Mouse (Mus musculus): ENCODE measurements at regions not wholly inside any gene's neighbourhood (a gene's known extent, or its start where the extent isn't known, plus 50 kb on each side); places are given as distances from the start of the nearest gene placed in this dataset.

DNA sequence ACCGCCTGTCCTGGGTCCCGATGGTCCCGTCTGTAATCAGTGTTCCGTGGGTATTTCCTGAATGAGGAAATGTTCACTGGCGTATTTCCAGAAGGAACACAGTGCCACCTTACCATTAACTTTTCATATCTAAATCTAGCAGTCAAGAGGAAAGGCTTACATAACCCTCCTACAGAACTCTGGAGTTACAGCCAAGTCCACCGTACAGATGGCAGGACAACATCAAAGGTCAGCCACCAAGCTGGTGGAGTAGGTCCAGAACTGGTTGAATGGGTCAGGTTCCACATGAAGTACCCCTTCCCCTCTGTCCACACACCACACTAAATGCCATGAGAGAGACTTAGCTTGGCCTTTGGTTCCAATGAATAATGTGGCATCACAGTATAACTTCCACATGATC lies 139.7 kb downstream of the Barhl2 start:
- H3K4me1 ChIP-seq (ENCODE audit: control insufficient read depth, insufficient read depth, low read length): peaks cover 9% of the 10 kb centered on the region; the same call in 1 of the 2 replicates
- no peak for DNase-seq
- H3K4me3 ChIP-seq (replicated peaks; ENCODE audit: insufficient read depth, low read depth, low read length): no peak overlapping the region
- TF ChIP-seq CTCF (IDR thresholded peaks at IDR 0.05; ENCODE audit: borderline replicate concordance, insufficient read depth, low read depth, low read length) (no peak), POLR2A (IDR thresholded peaks at IDR 0.05; ENCODE audit: borderline replicate concordance, insufficient read depth, low read length) (no peak)
- no peaks in the 10 kb centered on the region for H3K27me3 ChIP-seq (ENCODE audit: control insufficient read depth, insufficient read depth, low read length)
- H3K27ac ChIP-seq (ENCODE audit: insufficient read depth, low read length): no peak overlapping the region
- WGBS: 75% methylated on average over 6 of the region's 6 CpGs

DNA sequence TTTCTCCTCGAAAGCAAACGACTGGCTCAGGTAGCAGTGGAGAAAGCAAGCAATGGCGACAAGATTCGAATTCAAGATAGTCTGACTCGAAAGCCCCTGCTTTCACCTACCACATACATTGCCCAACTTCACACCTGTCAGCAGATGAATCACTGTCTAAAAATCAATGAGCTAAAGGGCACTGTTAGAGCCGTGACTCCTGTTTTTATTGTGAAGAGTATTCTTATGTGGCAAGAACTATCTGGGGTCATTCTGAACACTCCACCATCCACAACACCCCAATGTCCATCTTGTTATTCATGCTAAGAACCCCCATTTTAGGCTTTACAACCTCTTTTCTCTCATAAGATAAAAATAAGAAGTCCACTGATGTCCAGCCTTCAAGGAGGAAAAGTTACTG lies 144.1 kb downstream of the Barhl2 start:
- DNase-seq: no peak
- 90% methylated on average over 6 of the region's 6 CpGs for WGBS
- TF ChIP-seq POLR2A (IDR thresholded peaks at IDR 0.05; ENCODE audit: borderline replicate concordance, insufficient read depth, low read length) (no peak), CTCF (IDR thresholded peaks at IDR 0.05; ENCODE audit: borderline replicate concordance, insufficient read depth, low read depth, low read length) (no peak)
- Histone ChIP-seq H3K27ac (ENCODE audit: insufficient read depth, low read length) (no peak overlapping the region), H3K4me1 (ENCODE audit: control insufficient read depth, insufficient read depth, low read length) (no peaks in the 10 kb centered on the region), H3K27me3 (ENCODE audit: control insufficient read depth, insufficient read depth, low read length) (no peaks in the 10 kb centered on the region), H3K4me3 (replicated peaks; ENCODE audit: insufficient read depth, low read depth, low read length) (no peak overlapping the region)

DNA sequence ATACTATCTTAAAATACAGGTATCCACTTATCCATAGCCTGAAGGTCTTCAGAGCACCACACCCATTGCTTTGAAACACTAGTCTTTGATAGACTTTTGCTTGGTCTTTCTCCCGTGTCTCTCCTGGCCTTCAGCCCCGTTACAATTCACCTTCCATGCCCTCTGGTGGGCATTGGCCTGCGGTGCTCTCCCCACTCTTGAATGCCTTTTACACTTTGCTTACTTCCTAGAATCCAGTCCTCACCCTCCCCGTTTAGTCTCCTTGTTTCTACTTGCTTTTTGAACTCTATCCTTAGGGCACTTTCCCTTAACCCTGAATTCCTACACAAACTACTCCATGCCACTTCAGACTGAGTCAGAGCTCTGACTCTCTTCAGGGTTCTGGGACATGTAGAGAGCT lies 156.6 kb downstream of the Barhl2 start:
- Histone ChIP-seq H3K27me3 (ENCODE audit: control insufficient read depth, insufficient read depth, low read length) (no peaks in the 10 kb centered on the region), H3K27ac (ENCODE audit: insufficient read depth, low read length) (no peak overlapping the region), H3K4me1 (ENCODE audit: control insufficient read depth, insufficient read depth, low read length) (no peaks in the 10 kb centered on the region), H3K4me3 (replicated peaks; ENCODE audit: insufficient read depth, low read depth, low read length) (no peak overlapping the region)
- DNase-seq: no peak
- TF ChIP-seq CTCF (IDR thresholded peaks at IDR 0.05; ENCODE audit: borderline replicate concordance, insufficient read depth, low read depth, low read length): peak; percentile 24; the same call in 1 of the 2 replicates
- TF ChIP-seq POLR2A (IDR thresholded peaks at IDR 0.05; ENCODE audit: borderline replicate concordance, insufficient read depth, low read length): no peak
- WGBS: 70% methylated on average over 4 of the region's 4 CpGs

DNA sequence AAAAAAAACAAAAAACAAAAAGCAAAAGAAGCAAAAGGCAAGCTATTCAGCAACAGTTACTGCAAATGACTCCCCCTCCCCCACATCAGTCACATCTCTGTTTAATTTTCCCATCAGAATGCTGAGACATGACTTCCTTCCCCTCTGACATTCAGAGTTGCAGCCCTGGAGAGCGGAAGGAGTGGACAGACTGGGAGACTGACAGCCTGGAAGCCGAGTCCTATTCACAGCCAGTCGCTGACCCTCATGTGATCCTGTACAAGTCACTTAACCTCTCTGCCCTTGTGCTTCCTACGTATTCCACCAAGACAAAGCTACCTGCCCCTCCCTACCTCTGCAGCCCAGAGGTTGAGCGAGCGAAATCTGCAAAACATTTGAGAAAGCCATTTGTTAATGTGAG lies 161.2 kb downstream of the Barhl2 start:
- 74% methylated on average over 6 of the region's 6 CpGs for WGBS
- no peaks in the 10 kb centered on the region for H3K27me3 ChIP-seq (ENCODE audit: control insufficient read depth, insufficient read depth, low read length)
- H3K4me3 ChIP-seq (replicated peaks; ENCODE audit: insufficient read depth, low read depth, low read length): no peak overlapping the region
- DNase-seq: no peak
- H3K4me1 ChIP-seq (ENCODE audit: control insufficient read depth, insufficient read depth, low read length): no peaks in the 10 kb centered on the region
- no peak for TF ChIP-seq POLR2A (IDR thresholded peaks at IDR 0.05; ENCODE audit: borderline replicate concordance, insufficient read depth, low read length)
- TF ChIP-seq CTCF (IDR thresholded peaks at IDR 0.05; ENCODE audit: borderline replicate concordance, insufficient read depth, low read depth, low read length): no peak
- no peak overlapping the region for H3K27ac ChIP-seq (ENCODE audit: insufficient read depth, low read length)

DNA sequence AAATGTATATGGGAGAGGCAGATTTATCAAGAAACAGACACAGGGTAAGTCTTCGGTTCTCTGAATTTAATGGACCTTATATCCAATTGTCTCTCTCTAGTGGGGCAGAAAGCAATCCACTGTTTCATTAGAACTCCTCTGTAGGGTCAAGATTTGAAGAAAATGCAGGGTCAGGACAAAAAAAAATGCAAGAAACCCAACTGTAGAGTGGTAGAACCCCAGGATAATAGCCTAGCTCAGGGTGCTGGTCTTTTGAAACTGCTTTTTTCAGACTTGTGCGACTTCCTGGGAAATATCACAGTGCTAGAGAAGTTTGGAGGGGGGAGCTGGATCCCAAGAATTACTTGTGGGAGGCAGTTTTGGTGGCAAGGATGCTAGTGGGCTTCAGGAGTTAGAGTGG lies 162.0 kb downstream of the Barhl2 start:
- no peaks in the 10 kb centered on the region for H3K4me1 ChIP-seq (ENCODE audit: control insufficient read depth, insufficient read depth, low read length)
- no peaks in the 10 kb centered on the region for H3K27me3 ChIP-seq (ENCODE audit: control insufficient read depth, insufficient read depth, low read length)
- H3K4me3 ChIP-seq (replicated peaks; ENCODE audit: insufficient read depth, low read depth, low read length): no peak overlapping the region
- DNase-seq: no peak
- WGBS: 71% methylated on average over 2 of the region's 2 CpGs
- TF ChIP-seq CTCF (IDR thresholded peaks at IDR 0.05; ENCODE audit: borderline replicate concordance, insufficient read depth, low read depth, low read length) (no peak), POLR2A (IDR thresholded peaks at IDR 0.05; ENCODE audit: borderline replicate concordance, insufficient read depth, low read length) (no peak)
- no peak overlapping the region for H3K27ac ChIP-seq (ENCODE audit: insufficient read depth, low read length)

DNA sequence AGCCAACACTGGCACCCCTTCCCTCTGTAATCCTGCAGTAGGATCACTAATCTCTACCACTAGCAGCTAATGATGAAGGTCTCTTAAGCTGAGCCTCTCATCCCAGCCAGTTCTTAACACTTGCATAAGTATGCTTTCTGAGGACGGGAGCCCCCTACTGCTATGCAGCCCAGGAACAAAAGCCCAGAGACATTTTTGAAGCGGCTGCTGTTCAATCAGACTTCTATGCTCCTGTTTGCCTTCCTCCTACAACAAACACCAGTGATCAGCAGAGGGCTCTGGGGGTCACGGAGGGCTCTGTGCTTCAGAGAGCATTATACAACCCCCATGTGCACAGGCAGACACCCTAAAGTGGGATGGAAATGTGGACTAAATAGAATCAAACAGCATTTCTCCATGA lies 162.4 kb downstream of the Barhl2 start:
- no peak for DNase-seq
- Histone ChIP-seq H3K4me3 (replicated peaks; ENCODE audit: insufficient read depth, low read depth, low read length) (no peak overlapping the region), H3K4me1 (ENCODE audit: control insufficient read depth, insufficient read depth, low read length) (no peaks in the 10 kb centered on the region), H3K27ac (ENCODE audit: insufficient read depth, low read length) (no peak overlapping the region), H3K27me3 (ENCODE audit: control insufficient read depth, insufficient read depth, low read length) (no peaks in the 10 kb centered on the region)
- WGBS: 52% methylated on average over 3 of the region's 3 CpGs
- TF ChIP-seq CTCF (IDR thresholded peaks at IDR 0.05; ENCODE audit: borderline replicate concordance, insufficient read depth, low read depth, low read length) (no peak), POLR2A (IDR thresholded peaks at IDR 0.05; ENCODE audit: borderline replicate concordance, insufficient read depth, low read length) (no peak)

DNA sequence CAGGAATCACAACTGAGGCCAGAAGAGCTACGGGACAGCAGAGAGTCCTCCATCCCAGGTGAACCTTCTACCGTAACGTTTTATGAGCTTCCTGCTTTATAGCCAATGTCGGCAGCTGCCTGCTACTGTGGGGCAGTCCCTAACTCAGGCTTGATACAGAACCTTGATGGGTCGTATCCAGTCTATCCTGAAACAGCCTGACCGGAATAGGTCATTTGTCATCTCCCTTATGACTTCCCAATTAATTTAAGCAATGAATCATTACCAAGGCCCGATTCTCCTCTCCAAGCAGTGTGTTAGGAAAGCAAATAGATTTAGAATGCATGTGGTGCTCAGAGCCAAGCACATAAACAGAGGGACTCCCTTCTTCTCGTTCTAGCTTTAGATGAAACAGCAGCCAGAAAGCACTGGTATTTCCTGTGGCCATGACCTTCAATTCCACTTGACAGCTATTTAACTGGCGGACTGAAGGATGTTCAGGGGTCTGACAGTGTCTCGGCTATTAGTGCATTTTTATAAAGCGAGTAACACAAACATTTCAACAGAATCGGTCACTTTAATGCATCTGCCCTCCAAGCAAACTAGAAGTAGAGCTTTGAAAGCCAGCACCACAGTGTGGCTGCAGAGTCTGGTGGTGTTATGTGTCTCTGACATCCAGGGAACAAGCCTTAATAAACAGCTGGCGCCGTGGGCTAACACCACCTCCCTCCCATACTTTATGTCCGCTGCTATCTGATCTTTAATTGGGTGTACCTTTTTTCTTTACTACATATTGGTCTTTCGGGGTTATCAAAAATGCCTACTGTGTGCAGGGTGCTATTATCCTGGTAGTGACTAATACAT lies 165.4 kb downstream of the Barhl2 start:
- H3K27ac ChIP-seq (ENCODE audit: insufficient read depth, low read length): no peak overlapping the region
- 89% methylated on average over 16 of the region's 16 CpGs for WGBS
- no peak for DNase-seq
- TF ChIP-seq POLR2A (IDR thresholded peaks at IDR 0.05; ENCODE audit: borderline replicate concordance, insufficient read depth, low read length) (no peak), CTCF (IDR thresholded peaks at IDR 0.05; ENCODE audit: borderline replicate concordance, insufficient read depth, low read depth, low read length) (no peak)
- H3K4me3 ChIP-seq (replicated peaks; ENCODE audit: insufficient read depth, low read depth, low read length): no peak overlapping the region
- H3K27me3 ChIP-seq (ENCODE audit: control insufficient read depth, insufficient read depth, low read length): no peaks in the 10 kb centered on the region
- H3K4me1 ChIP-seq (ENCODE audit: control insufficient read depth, insufficient read depth, low read length): no peaks in the 10 kb centered on the region

DNA sequence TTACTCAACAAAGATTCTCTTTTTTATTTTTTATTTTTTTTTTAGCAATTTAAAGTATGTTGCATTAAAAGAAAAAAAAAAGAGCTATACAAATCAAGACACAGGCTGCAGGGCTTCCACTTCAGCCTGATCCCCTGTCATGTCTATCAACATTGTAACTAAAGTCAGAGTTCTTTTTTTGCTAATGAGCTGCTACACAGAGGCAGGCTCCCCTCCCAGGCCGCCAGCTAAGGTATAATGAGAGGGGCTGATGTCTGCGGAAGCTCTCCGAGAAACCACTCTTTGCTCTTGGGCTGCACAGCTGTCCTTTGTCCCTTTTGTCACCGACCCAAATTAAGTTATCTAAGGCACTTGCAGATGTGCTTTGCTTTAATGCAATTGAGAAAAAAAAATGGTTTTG lies 172.8 kb downstream of the Barhl2 start:
- no peak for DNase-seq
- Histone ChIP-seq H3K27me3 (ENCODE audit: control insufficient read depth, insufficient read depth, low read length) (no peaks in the 10 kb centered on the region), H3K27ac (ENCODE audit: insufficient read depth, low read length) (no peak overlapping the region), H3K4me3 (replicated peaks; ENCODE audit: insufficient read depth, low read depth, low read length) (no peak overlapping the region), H3K4me1 (ENCODE audit: control insufficient read depth, insufficient read depth, low read length) (no peaks in the 10 kb centered on the region)
- TF ChIP-seq POLR2A (IDR thresholded peaks at IDR 0.05; ENCODE audit: borderline replicate concordance, insufficient read depth, low read length) (no peak), CTCF (IDR thresholded peaks at IDR 0.05; ENCODE audit: borderline replicate concordance, insufficient read depth, low read depth, low read length) (no peak)
- 69% methylated on average over 4 of the region's 4 CpGs for WGBS

Measured in cerebellum, adult 2 months (tissue).